Mouse (Mus musculus) erythroblast, embryonic 14.5 days (primary cell): ENCODE results near the gene Mapk8ip3. TPM values are rescaled to one million over a fixed set of nuclear protein-coding genes. Genes with fewer than 3 reads are reported as not detected.

ENCODE experiments used
- H3K27me3 ChIP-seq: 2 replicates; pipeline ENCODE4 v1.6.1; 2012; ENCODE audit warnings: inconsistent platforms; ENCODE audit not compliant: control insufficient read depth
- H3K36me3 ChIP-seq: 2 replicates; pipeline ENCODE4 v1.6.1; 2012; ENCODE audit warnings: mild to moderate bottlenecking, inconsistent platforms; ENCODE audit not compliant: control insufficient read depth
- H3K4me1 ChIP-seq: 2 replicates; pipeline ENCODE4 v1.6.1; 2012; ENCODE audit warnings: inconsistent platforms; ENCODE audit not compliant: control insufficient read depth
- H3K4me3 ChIP-seq: replicated peaks from 2 replicates; pipeline ENCODE3; 2012; ENCODE audit warnings: moderate library complexity, mild to moderate bottlenecking, inconsistent platforms
- H3K9me3 ChIP-seq: 2 replicates; pipeline ENCODE4 v1.6.1; 2012; ENCODE audit warnings: low read length, inconsistent platforms, mixed read lengths; ENCODE audit not compliant: control insufficient read depth
- GATA1 ChIP-seq: IDR thresholded peaks from 2 replicates; pipeline ENCODE4 v1.6.1; 2012; ENCODE audit warnings: low read length, inconsistent platforms, mixed read lengths
- TAL1 ChIP-seq: IDR thresholded peaks from 3 replicates; pipeline ENCODE4 v1.6.1; 2012; ENCODE audit warnings: low read length, inconsistent platforms, mixed read lengths
- polyA plus RNA-seq: library from polyadenylated mRNA; stranded (reverse); fragments of >175 nt; gene quantifications from 2 replicates; pipeline ENCODE4 v1.2.3, GENCODE M21; 2012

The Mapk8ip3 gene
- polyA plus RNA-seq, 1 experiment = 5.7 TPM

GRCm38 (mm10) chr17:24890151-24891092 lies 46.4 kb downstream of the Mapk8ip3 start:
- no peak for TF ChIP-seq TAL1
- TF ChIP-seq GATA1 = no peak
- no peaks in the 10 kb centered on the region for H3K27me3 ChIP-seq
- peaks cover 73% of the 10 kb centered on the region for H3K36me3 ChIP-seq
- H3K4me1 ChIP-seq = peaks cover 70% of the 10 kb centered on the region
- peak overlapping the region; percentile 17 for H3K4me3 ChIP-seq
- no peaks in the 10 kb centered on the region for H3K9me3 ChIP-seq

- peak overlapping the region; percentile 23 for H3K4me3 ChIP-seq
Measured at GRCm38 (mm10) chr17:24888862-24889261, 47.9 kb downstream of the Mapk8ip3 start.

GRCm38 (mm10) chr17:24887291-24888080 lies 49.3 kb downstream of the Mapk8ip3 start:
- Histone ChIP-seq H3K9me3 (no peaks in the 10 kb centered on the region), H3K4me3 (peak overlapping the region; percentile 90), H3K36me3 (peaks cover 82% of the 10 kb centered on the region), H3K27me3 (no peaks in the 10 kb centered on the region), H3K4me1 (peaks cover 68% of the 10 kb centered on the region)
- no peak for TF ChIP-seq TAL1

More at GRCm38 (mm10) chr17:24888862-24889261, 47.9 kb downstream of the Mapk8ip3 start:
- H3K9me3 ChIP-seq = no peaks in the 10 kb centered on the region
- peaks cover 72% of the 10 kb centered on the region for H3K4me1 ChIP-seq
- TF ChIP-seq GATA1 = no peak
- TF ChIP-seq TAL1 = no peak
- H3K27me3 ChIP-seq = no peaks in the 10 kb centered on the region
- peaks cover 82% of the 10 kb centered on the region for H3K36me3 ChIP-seq

GRCm38 (mm10) chr17:24886932-24887271 lies 49.9 kb downstream of the Mapk8ip3 start:
- no peak for TF ChIP-seq GATA1
- TF ChIP-seq TAL1 = no peak
- H3K4me3 ChIP-seq = peak overlapping the region; percentile 90
- peaks cover 82% of the 10 kb centered on the region for H3K36me3 ChIP-seq
- no peaks in the 10 kb centered on the region for H3K27me3 ChIP-seq
- no peaks in the 10 kb centered on the region for H3K9me3 ChIP-seq
- H3K4me1 ChIP-seq = peaks cover 68% of the 10 kb centered on the region

GRCm38 (mm10) chr17:24886134-24886931 lies 50.4 kb downstream of the Mapk8ip3 start, which contains the start of the genes Nubp2 and Spsb3:
Gene Nubp2 (minus strand): TSS chr17:24886349.
Gene Spsb3 (plus strand): TSS chr17:24886643.
- Histone ChIP-seq H3K4me3 (peak within 1 kb of the TSS; percentile 90), H3K9me3 (no peaks in the 10 kb centered on the region), H3K36me3 (peaks cover 82% of the 10 kb centered on the region), H3K27me3 (no peaks in the 10 kb centered on the region), H3K4me1 (peaks cover 71% of the 10 kb centered on the region)
- TF ChIP-seq GATA1 (no peak), TAL1 (no peak)

- Histone ChIP-seq H3K4me1 (peaks cover 67% of the 10 kb centered on the region), H3K27me3 (no peaks in the 10 kb centered on the region), H3K4me3 (peak overlapping the region; percentile 90), H3K9me3 (no peaks in the 10 kb centered on the region), H3K36me3 (peaks cover 82% of the 10 kb centered on the region)
- TF ChIP-seq GATA1 = no peak
- no peak for TF ChIP-seq TAL1
Measured at GRCm38 (mm10) chr17:24885356-24886133, 51.2 kb downstream of the Mapk8ip3 start.

- TF ChIP-seq TAL1 (no peak), GATA1 (no peak)
- H3K4me3 ChIP-seq = peak overlapping the region; percentile 90
- H3K9me3 ChIP-seq = no peaks in the 10 kb centered on the region
- no peaks in the 10 kb centered on the region for H3K27me3 ChIP-seq
- H3K36me3 ChIP-seq = peaks cover 77% of the 10 kb centered on the region
- H3K4me1 ChIP-seq = peaks cover 57% of the 10 kb centered on the region
Measured at GRCm38 (mm10) chr17:24884391-24884790, 52.4 kb downstream of the Mapk8ip3 start.
